Mouse (Mus musculus): ENCODE measurements around the gene Gm43720. TPM values are rescaled to one million over a fixed set of nuclear protein-coding genes. Genes with fewer than 3 reads are reported as not detected.

Gm43720 gene
- total RNA-seq (2023): not detected

GRCm38 (mm10) chr5:138279585-138280424 lies at the start of gene Gm43720, which contains the start of the genes Gpc2 and Stag3:
Gene Gm43720, minus strand, starts transcription at chr5:138279958.
Gene Gpc2, minus strand, starts transcription at chr5:138280005.
Gene Stag3, plus strand, starts transcription at chr5:138280240.

GRCm38 (mm10) chr5:138272409-138272923 lies 7.3 kb downstream of the Gm43720 start, which contains the start of gene Gal3st4:
Gene Gal3st4, minus strand, starts transcription at chr5:138272840.

GRCm38 (mm10) chr5:138263260-138264206 lies 16.2 kb downstream of the Gm43720 start, which contains the start of gene BC037034:
Gene BC037034, minus strand, starts transcription at chr5:138264033.

GRCm38 (mm10) chr5:138255353-138256093 lies 24.2 kb downstream of the Gm43720 start, which contains the start of gene Lamtor4:
Gene Lamtor4, plus strand, starts transcription at chr5:138255482.

GRCm38 (mm10) chr5:138225700-138226099 lies 54.1 kb downstream of the Gm43720 start, which contains the start of gene Nxpe5:
Gene Nxpe5, plus strand, starts transcription at chr5:138225898.

Other genes with a start within 250 kb of the Gm43720 start
- not detected for gene Smok3c, start 226.8 kb downstream of the Gm43720 start, total RNA-seq (2023)
- 25.9 TPM for gene Zkscan1, start 194.9 kb downstream of the Gm43720 start, total RNA-seq (2023)
- 13.7 TPM for gene Zscan21, start 163.1 kb downstream of the Gm43720 start, total RNA-seq (2023)
- gene Zfp113, start 124.2 kb downstream of the Gm43720 start, total RNA-seq (2023): 13.7 TPM
- 48.1 TPM for gene Cops6, start 118.9 kb downstream of the Gm43720 start, total RNA-seq (2023)
- gene Ap4m1, start 108.0 kb downstream of the Gm43720 start, total RNA-seq (2023): 22.8 TPM
- 76.6 TPM for gene Mcm7, start 107.5 kb downstream of the Gm43720 start, total RNA-seq (2023)
- 26.7 TPM for gene Taf6, start 92.5 kb downstream of the Gm43720 start, total RNA-seq (2023)
- 16.6 TPM for gene Cnpy4, start 92.5 kb downstream of the Gm43720 start, total RNA-seq (2023)
- 1.3 TPM for gene Mblac1, start 85.6 kb downstream of the Gm43720 start, total RNA-seq (2023)
- not detected for gene Nxpe5, start 54.1 kb downstream of the Gm43720 start, total RNA-seq (2023)
- gene Lamtor4, start 24.5 kb downstream of the Gm43720 start, total RNA-seq (2023): 32.0 TPM
- gene BC037034, start 15.9 kb downstream of the Gm43720 start, total RNA-seq (2023): 50.8 TPM
- gene Gal3st4, start 7.1 kb downstream of the Gm43720 start, total RNA-seq (2023): not detected
- gene Gpc2, start within 50 bp of the Gm43720 start, total RNA-seq (2023): 2.7 TPM
- gene Stag3, start 282 bp upstream of the Gm43720 start, total RNA-seq (2023): not detected
- gene Pvrig, start 62.0 kb upstream of the Gm43720 start, total RNA-seq (2023): 1.7 TPM
- 16.3 TPM for gene Zfp157, start 161.5 kb upstream of the Gm43720 start, total RNA-seq (2023)